Mouse (Mus musculus): Measurements from ENCODE around the gene Tdpoz4.
"Not testable (repeated sequence)": the region's sequence is repeated elsewhere in the genome, so short reads cannot be mapped to it uniquely, and the experiment has no call there.

Gene Tdpoz4

GRCm38 (mm10) chr3:93796098-93796497 lies at the start of gene Tdpoz4:
Gene Tdpoz4 (plus strand): TSS chr3:93796398.
- DNase-seq, result not testable (repeated sequence)

DNA sequence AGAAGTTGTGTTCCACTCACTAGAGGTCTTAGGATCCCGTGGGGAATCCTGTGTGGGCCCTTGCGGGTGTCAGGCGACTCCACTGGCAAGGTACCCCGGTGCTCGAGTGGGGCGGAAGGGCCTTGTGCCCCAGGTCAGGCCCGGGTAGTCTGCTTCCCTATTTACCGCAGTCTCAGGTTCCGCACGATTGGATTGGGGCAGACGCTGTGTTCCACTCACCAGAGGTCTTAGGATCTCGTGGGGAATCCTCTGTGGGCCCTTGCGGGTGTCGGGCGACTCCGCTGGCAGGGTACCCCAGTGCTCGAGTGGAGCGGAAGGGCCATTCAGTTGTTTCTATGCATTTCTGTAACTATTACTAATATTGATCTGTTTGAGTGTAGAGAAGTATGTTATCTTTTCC lies 42.2 kb upstream of the Tdpoz4 start:
- DNase-seq, result not testable (repeated sequence)

DNA sequence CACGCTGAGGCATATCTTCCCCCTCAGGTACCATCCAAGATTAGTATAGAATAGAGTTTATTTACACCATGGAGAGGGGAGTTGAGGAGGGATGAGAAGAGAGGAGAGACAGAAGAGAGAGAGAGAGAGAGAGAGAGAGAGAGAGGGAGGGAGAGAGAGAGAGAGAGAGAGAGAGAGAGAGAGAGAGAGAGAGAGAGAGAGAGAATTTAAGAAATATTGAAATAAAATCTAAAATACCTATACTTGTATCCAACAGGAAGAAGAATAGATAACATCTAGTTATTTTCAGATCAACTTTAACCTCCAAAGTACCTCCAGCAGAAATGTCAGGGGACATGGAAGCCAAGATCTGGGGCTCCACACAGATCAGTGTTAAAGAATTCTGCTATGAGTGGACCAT lies 23.5 kb upstream of the Tdpoz4 start, which contains the start of gene Gm5773:
Gm5773 (plus strand) TSS at position 301 of the 400 bp plus-strand sequence.
- not testable (repeated sequence) for DNase-seq

- DNase-seq, result not testable (repeated sequence)
Measured at GRCm38 (mm10) chr3:93813341-93813740, 17.1 kb downstream of the Tdpoz4 start.

- not testable (repeated sequence) for DNase-seq
Measured at GRCm38 (mm10) chr3:93825720-93826119, 29.5 kb downstream of the Tdpoz4 start, which contains the start of gene Tdpoz3. Gene Tdpoz3 (plus strand): TSS chr3:93826020.
